Mouse (Mus musculus): ENCODE data around the gene Ubn1. TPM values are rescaled to one million over a fixed set of nuclear protein-coding genes. Genes with fewer than 3 reads are reported as not detected.

Ubn1 gene
- total RNA-seq, 2 experiments from 2014 or later, result 41.4 to 42.1 TPM

DNA sequence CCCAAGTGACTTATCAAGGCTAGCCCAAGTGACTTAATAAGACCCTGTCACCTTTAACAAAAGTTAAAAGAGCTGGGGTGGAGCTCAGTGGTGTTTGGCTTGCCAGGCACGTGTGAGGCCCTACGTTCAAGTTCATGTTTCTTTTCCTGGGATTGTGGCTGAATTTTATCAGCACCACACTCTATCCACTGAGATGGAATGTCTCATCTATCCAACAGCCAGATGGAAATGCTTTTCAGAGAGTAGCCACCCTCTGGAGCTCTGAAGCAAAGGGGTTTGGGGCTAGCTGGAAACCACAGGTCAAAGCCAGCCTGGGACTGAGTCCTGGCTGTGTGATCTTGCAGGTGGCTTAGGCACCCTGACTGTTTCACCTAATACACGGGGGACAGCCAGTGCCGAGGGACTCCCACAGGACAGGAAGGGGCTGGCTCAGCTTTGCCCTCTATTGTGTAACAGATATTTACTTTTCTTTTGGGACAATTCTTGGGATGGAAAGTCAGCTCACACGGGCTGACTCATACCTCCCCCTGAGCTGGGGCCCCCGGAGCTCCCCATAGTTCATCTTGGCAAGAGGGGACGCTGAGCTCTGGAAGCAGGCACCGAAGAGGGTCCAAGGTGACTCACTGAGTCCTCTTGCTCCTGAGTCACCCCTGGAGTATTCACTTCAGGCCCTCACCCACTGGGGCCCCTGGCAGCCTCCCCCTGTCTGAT lies 85.8 kb downstream of the Ubn1 start:
- DNase-seq (ENCODE audit: extremely low spot score in 1 of 2, low spot score in 1 of 2), result no peak

Other genes with a start within 250 kb of the Ubn1 start
- not detected for gene 4930562C15Rik, start 214.6 kb upstream of the Ubn1 start, total RNA-seq (2021)
- 100 to 1,000 TPM in 1 of 2 experiments, 10 to 100 TPM in 1; 93.5 to 103 TPM for gene Ubald1, start 169.7 kb upstream of the Ubn1 start, total RNA-seq (2021)
- 100 to 1,000 TPM; 219 to 221 TPM for gene Mgrn1, start 163.8 kb upstream of the Ubn1 start, total RNA-seq (2021)
- gene Nudt16l1, start 111.3 kb upstream of the Ubn1 start, total RNA-seq (2021), result 10 to 100 TPM; 68.8 to 78.4 TPM
- 10 to 100 TPM; 59.7 to 74.3 TPM for gene Anks3, start 85.9 kb upstream of the Ubn1 start, total RNA-seq (2021)
- not detected for gene Sept12, start 52.2 kb upstream of the Ubn1 start, total RNA-seq (2021)
- not detected for gene Smim22, start 42.8 kb upstream of the Ubn1 start, total RNA-seq (2021)
- gene Rogdi, start 36.5 kb upstream of the Ubn1 start, total RNA-seq (2021), result 100 to 1,000 TPM; 361 to 407 TPM
- 100 to 1,000 TPM; 135 to 138 TPM for gene Glyr1, start 194 bp upstream of the Ubn1 start, total RNA-seq (2021)
- 1 to 10 TPM; 1.3 to 1.6 TPM for gene Ppl, start 82.4 kb downstream of the Ubn1 start, total RNA-seq (2021)
- gene Sec14l5, start 97.1 kb downstream of the Ubn1 start, total RNA-seq (2021), result 1 to 10 TPM; 5.8 to 6.7 TPM
- gene Nagpa, start 154.0 kb downstream of the Ubn1 start, total RNA-seq (2021), result 10 to 100 TPM in 1 of 2 experiments, 1 to 10 TPM in 1; 9.7 to 12.9 TPM
- 1 to 10 TPM; 4.8 to 5.9 TPM for gene AU021092, start 172.2 kb downstream of the Ubn1 start, total RNA-seq (2021)
- 10 to 100 TPM; 27.1 to 31.7 TPM for gene Alg1, start 183.6 kb downstream of the Ubn1 start, total RNA-seq (2021)
- 1 to 10 TPM; 3.3 to 5.6 TPM for gene Eef2kmt, start 205.9 kb downstream of the Ubn1 start, total RNA-seq (2021)